Mouse (Mus musculus) heart, embryonic 12.5 days (tissue): ENCODE data around the gene Farsa. TPM values are rescaled to one million over a fixed set of nuclear protein-coding genes. Genes with fewer than 3 reads are reported as not detected.

ENCODE experiments used
- ATAC-seq: fragments of 200-750 bp; cut with Nextera tagmentation; 2 replicates; pipeline ENCODE4 v1.8.0; 2017; ENCODE audit warnings: moderate TSS enrichment, moderate library complexity; ENCODE audit not compliant: insufficient number of reproducible peaks, low FRiP score
- H3K27ac ChIP-seq: fragments of 300-500 bp; sonication (generic); 2 replicates; pipeline ENCODE4 v1.5.1; 2016; ENCODE audit warnings: mild to moderate bottlenecking, moderate library complexity; ENCODE audit not compliant: poor library complexity, severe bottlenecking
- H3K27me3 ChIP-seq: fragments of 300-500 bp; sonication (generic); replicated peaks from 2 replicates; pipeline ENCODE4 v1.6.1; 2016; ENCODE audit warnings: mild to moderate bottlenecking, moderate library complexity
- H3K36me3 ChIP-seq: fragments of 300-500 bp; sonication (generic); 2 replicates; pipeline ENCODE4 v1.6.1; 2016; ENCODE audit warnings: mild to moderate bottlenecking, moderate library complexity
- H3K4me1 ChIP-seq: fragments of 300-500 bp; sonication (generic); replicated peaks from 2 replicates; pipeline ENCODE4 v1.6.1; 2016; ENCODE audit warnings: mild to moderate bottlenecking
- H3K4me2 ChIP-seq: fragments of 300-500 bp; sonication (generic); 2 replicates; pipeline ENCODE4 v1.6.1; 2016; ENCODE audit warnings: mild to moderate bottlenecking, moderate library complexity
- H3K4me3 ChIP-seq: fragments of 300-500 bp; sonication (generic); 2 replicates; pipeline ENCODE4 v1.5.1; 2016; ENCODE audit warnings: mild to moderate bottlenecking
- H3K9ac ChIP-seq: fragments of 300-500 bp; sonication (generic); 2 replicates; pipeline ENCODE4 v1.6.1; 2016; ENCODE audit warnings: mild to moderate bottlenecking, moderate library complexity
- H3K9me3 ChIP-seq: fragments of 300-500 bp; sonication (generic); replicated peaks from 2 replicates; pipeline ENCODE4 v1.6.1; 2016; ENCODE audit warnings: mild to moderate bottlenecking, moderate library complexity
- WGBS: fragments of 180-500 bp; shearing (Covaris S2); methylation state at CpG from one replicate; pipeline ENCODE4 v1.1.7; 2016; 5-methylcytosine and 5-hydroxymethylcytosine counted together
- microRNA-seq: library from miRNA; unstranded; fragments of <30 nt; microRNA quantifications from one replicate; pipeline ENCODE4, GENCODE M21; 2017
- polyA plus RNA-seq: library from polyadenylated mRNA; unstranded; fragments of >200 nt; fragmentation: Nextera tagmentation; extraction: Ambion mirVana; gene quantifications from 2 replicates; pipeline ENCODE4 v1.2.1, GENCODE M21; 2016

Gene Farsa
- polyA plus RNA-seq, 1 experiment from 2014 or later = 53.6 TPM

DNA sequence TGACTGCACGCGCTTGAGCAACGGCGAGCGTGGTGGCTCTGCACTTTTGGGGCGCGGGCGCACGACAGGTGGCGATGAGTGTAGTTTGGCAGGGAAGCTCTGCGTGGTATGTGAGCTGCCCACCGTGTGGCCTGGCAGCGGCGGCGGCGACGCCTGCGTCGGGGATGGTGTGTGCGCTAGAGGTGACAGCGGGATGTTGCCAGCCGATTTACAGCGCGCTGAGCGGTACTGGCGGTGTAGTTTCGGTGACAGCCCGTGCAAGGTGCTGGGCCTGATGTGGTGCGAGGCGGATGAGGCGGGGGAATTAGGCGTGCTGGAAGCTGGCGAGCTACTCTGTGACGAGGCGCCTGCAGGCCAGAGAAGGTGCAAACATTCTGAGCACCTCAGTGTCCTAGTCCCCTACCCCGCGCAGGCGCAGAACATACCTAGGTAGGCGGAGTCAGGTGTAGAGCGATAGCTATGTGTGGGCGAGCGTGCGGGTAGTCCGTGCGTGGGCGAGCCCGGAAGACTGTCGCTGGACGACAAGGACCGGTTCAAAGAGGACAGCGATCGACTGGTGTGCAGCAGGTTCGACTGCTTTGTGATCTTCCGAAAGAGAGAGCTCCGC is 56.2 kb downstream of the Farsa start:
- Histone ChIP-seq H3K4me2 (peak overlapping the region; percentile 82), H3K9ac (peak overlapping the region; percentile 58), H3K9me3 (0 out of 2 replicates have a peak, but pooled peaks cover 4% of the 10 kb centered on the region), H3K27me3 (peaks cover 91% of the 10 kb centered on the region), H3K36me3 (no peaks in the 10 kb centered on the region), H3K4me3 (peak overlapping the region; percentile 49), H3K4me1 (peaks cover 18% of the 10 kb centered on the region), H3K27ac (no peak overlapping the region)
- under 1% methylated on average over 55 of the region's 55 CpGs for WGBS
- ATAC-seq = peak; percentile 77

DNA sequence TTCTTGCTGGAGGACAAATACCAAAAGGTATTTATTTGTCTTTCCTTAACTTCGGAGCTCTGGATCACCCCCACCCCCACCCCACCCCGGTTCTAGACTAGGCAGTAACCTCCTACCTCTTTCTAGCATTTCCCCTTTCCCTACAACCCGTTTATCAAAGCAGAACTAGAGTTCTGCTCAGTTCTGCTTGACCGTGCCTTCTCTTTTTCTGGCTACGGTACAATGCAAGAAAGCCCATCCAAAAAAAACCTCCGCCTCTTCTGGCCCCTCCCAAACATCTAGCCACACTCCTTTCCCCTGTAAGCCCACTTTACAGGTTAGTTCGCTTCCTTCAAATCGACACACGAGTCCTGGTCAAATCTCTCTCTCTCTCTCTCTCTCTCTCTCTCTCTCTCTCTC is 56.7 kb downstream of the Farsa start:
- peaks cover 18% of the 10 kb centered on the region for H3K4me1 ChIP-seq
- H3K27ac ChIP-seq = no peak overlapping the region
- peak overlapping the region; percentile 58 for H3K9ac ChIP-seq
- H3K4me2 ChIP-seq = peak overlapping the region; percentile 82
- peaks cover 96% of the 10 kb centered on the region for H3K27me3 ChIP-seq
- H3K36me3 ChIP-seq = no peaks in the 10 kb centered on the region
- peak overlapping the region; percentile 49 for H3K4me3 ChIP-seq
- 0 out of 2 replicates have a peak, but pooled peaks cover 4% of the 10 kb centered on the region for H3K9me3 ChIP-seq
- 16% methylated on average over 9 of the region's 9 CpGs for WGBS
- ATAC-seq = no peak

DNA sequence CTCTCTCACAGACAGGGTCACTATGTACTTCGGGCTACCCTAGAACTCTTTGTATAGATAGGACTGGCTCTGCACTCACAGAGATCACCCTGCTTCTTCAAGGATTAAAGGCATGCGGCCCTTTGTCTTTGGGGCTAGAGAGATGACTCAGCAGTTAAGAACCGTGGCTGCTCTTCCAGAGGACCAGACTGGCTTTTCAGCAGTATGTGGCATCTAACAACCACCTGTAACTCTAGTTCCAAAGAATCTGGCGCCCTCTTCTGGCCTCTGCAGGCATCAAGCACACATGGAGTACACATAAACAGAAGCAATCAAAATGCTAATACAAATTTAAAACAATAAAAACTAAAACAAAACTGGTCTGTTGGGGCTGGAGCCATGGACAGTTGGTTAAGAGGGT is 57.2 kb downstream of the Farsa start:
- 33% methylated on average over 4 of the region's 4 CpGs for WGBS
- H3K4me3 ChIP-seq = peak overlapping the region; percentile 49
- H3K4me1 ChIP-seq = peaks cover 15% of the 10 kb centered on the region
- ATAC-seq = no peak
- H3K36me3 ChIP-seq = no peaks in the 10 kb centered on the region
- peak overlapping the region; percentile 82; the same call in 1 of the 2 replicates for H3K4me2 ChIP-seq
- no peak overlapping the region for H3K27ac ChIP-seq
- H3K9me3 ChIP-seq = 0 out of 2 replicates have a peak, but pooled peaks cover 4% of the 10 kb centered on the region
- H3K27me3 ChIP-seq = peaks cover 99% of the 10 kb centered on the region
- H3K9ac ChIP-seq = no peak overlapping the region

DNA sequence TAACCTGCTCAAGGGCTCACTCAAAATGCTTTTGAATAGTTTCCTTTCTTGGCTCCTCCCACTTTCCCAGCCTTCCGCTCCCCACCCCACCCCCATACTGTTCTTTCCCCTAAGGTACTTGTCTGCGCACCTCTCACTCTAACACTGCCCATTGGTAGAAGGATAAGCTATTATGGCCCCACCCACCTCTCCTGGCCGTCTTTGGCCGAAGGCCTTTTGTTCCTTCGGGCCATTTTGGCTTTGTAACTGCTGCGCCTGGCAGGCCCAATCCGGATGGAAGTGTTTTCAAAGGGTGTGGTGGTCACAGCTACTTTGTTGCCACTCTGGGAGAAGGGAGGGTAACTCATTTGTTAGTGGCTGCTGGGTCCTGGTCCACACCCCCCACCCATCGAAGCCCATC is 58.5 kb downstream of the Farsa start:
- Histone ChIP-seq H3K4me2 (no peak overlapping the region), H3K36me3 (no peaks in the 10 kb centered on the region), H3K9ac (no peak overlapping the region), H3K4me1 (peaks cover 12% of the 10 kb centered on the region), H3K27me3 (peaks cover 99% of the 10 kb centered on the region), H3K9me3 (0 out of 2 replicates have a peak, but pooled peaks cover 4% of the 10 kb centered on the region), H3K27ac (no peak overlapping the region), H3K4me3 (no peak overlapping the region)
- WGBS = 89% methylated on average over 8 of the region's 8 CpGs
- no peak for ATAC-seq

DNA sequence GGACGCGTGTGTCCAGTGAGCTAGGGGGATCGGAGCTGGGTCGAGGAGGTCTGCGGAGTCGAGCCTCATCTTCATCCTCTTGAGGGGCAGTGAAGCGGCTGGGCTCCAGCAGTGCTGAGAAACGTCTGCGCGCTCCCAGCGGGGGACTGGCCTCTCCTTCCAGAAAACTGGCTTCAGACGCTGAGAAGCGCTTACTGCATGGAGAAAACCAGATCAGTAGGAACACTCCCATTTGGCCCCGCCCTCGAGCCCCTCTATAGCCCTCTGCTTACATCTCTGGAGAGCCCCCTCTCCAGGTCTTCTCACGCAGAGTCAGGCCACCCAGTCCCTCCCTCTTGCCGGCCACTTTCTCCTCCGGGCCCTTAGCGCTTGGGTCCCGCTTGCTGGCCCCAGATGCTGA is 61.0 kb downstream of the Farsa start:
- peaks cover 87% of the 10 kb centered on the region for H3K27me3 ChIP-seq
- no peak overlapping the region for H3K9ac ChIP-seq
- no peak overlapping the region for H3K27ac ChIP-seq
- H3K4me3 ChIP-seq = no peak overlapping the region
- ATAC-seq = no peak
- 24% methylated on average over 20 of the region's 20 CpGs for WGBS
- H3K9me3 ChIP-seq = 0 out of 2 replicates have a peak, but pooled peaks cover 4% of the 10 kb centered on the region
- peaks cover 11% of the 10 kb centered on the region for H3K4me1 ChIP-seq
- no peaks in the 10 kb centered on the region for H3K36me3 ChIP-seq
- no peak overlapping the region for H3K4me2 ChIP-seq

DNA sequence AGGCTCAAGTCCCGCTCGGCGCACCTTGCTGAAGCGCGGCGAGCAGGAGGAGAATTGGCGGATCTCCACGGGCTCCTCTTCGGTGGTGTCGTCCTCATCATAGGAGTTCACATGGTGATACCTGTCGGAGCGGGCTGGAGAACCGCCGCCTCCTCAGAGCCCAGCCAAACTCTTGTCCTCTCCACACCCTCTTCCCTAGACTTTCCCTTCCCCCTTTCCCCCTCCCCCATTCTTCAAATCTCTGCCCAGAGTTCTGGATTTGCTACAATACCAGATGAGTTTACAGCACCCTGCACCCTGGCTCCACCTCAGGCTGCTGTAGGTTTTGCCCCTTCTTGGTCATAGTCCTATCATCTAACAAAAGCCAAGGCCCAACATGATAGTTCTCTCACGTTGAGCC is 61.9 kb downstream of the Farsa start:
- no peak for ATAC-seq
- Histone ChIP-seq H3K4me1 (peaks cover 5% of the 10 kb centered on the region; the same call in 1 of the 2 replicates), H3K4me2 (no peak overlapping the region), H3K4me3 (no peak overlapping the region), H3K36me3 (no peaks in the 10 kb centered on the region), H3K27me3 (peaks cover 82% of the 10 kb centered on the region), H3K27ac (no peak overlapping the region), H3K9me3 (0 out of 2 replicates have a peak, but pooled peaks cover 4% of the 10 kb centered on the region), H3K9ac (no peak overlapping the region)
- 89% methylated on average over 15 of the region's 15 CpGs for WGBS

Small RNAs within 50 kb of the gene (microRNA-seq; reads per million reads assigned to microRNA genes)
- 1.4 reads per million for gene Mir7069

Other genes with a start within 250 kb of the Farsa start
- 63.4 and 68.1 TPM in 2 replicates for gene Ier2, start 194.1 kb upstream of the Farsa start, polyA plus RNA-seq
- gene Trmt1, start 170.7 kb upstream of the Farsa start, polyA plus RNA-seq = 46.2 and 49.5 TPM in 2 replicates
- gene Nacc1, start 169.1 kb upstream of the Farsa start, polyA plus RNA-seq = 20.9 and 21.3 TPM in 2 replicates
- gene Lyl1, start 155.5 kb upstream of the Farsa start, polyA plus RNA-seq = 18.1 and 19.7 TPM in 2 replicates
- gene G430095P16Rik, start 134.0 kb upstream of the Farsa start, polyA plus RNA-seq = 5.4 and 6.9 TPM in 2 replicates
- gene Nfix, start 56.6 kb upstream of the Farsa start, polyA plus RNA-seq = 9.2 and 10.9 TPM in 2 replicates
- gene Dand5, start 34.2 kb upstream of the Farsa start, polyA plus RNA-seq = 4.6 and 6.2 TPM in 2 replicates
- gene Gadd45gip1, start 25.5 kb upstream of the Farsa start, polyA plus RNA-seq = 50.9 and 52.1 TPM in 2 replicates
- 129 and 131 TPM in 2 replicates for gene Rad23a, start 16.3 kb upstream of the Farsa start, polyA plus RNA-seq
- gene Calr, start 10.1 kb upstream of the Farsa start, polyA plus RNA-seq = 747 and 767 TPM in 2 replicates
- gene Syce2, start 15.1 kb downstream of the Farsa start, polyA plus RNA-seq = 36.5 and 36.9 TPM in 2 replicates
- 35.5 and 36.2 TPM in 2 replicates for gene Gcdh, start 36.9 kb downstream of the Farsa start, polyA plus RNA-seq
- gene Klf1, start 44.9 kb downstream of the Farsa start, polyA plus RNA-seq = 12.1 and 17.9 TPM in 2 replicates
- gene Dnase2a, start 51.6 kb downstream of the Farsa start, polyA plus RNA-seq = 4.2 and 4.3 TPM in 2 replicates
- gene Mast1, start 80.4 kb downstream of the Farsa start, polyA plus RNA-seq = 0.13 and 0.24 TPM in 2 replicates
- 0.20 and 0.31 TPM in 2 replicates for gene Rtbdn, start 90.0 kb downstream of the Farsa start, polyA plus RNA-seq
- gene Gm49661, start 112.4 kb downstream of the Farsa start, polyA plus RNA-seq = not detected in 2 replicates
- 638 and 672 TPM in 2 replicates for gene Prdx2, start 112.6 kb downstream of the Farsa start, polyA plus RNA-seq
- gene Rnaseh2a, start 112.8 kb downstream of the Farsa start, polyA plus RNA-seq = 77.1 and 79.0 TPM in 2 replicates
- gene Junb, start 121.7 kb downstream of the Farsa start, polyA plus RNA-seq = 11.9 and 13.2 TPM in 2 replicates
- gene Hook2, start 133.6 kb downstream of the Farsa start, polyA plus RNA-seq = 7.2 and 7.7 TPM in 2 replicates
- not detected in 2 replicates for gene Best2, start 157.5 kb downstream of the Farsa start, polyA plus RNA-seq
- 114 and 118 TPM in 2 replicates for gene Asna1, start 168.3 kb downstream of the Farsa start, polyA plus RNA-seq
- 102 and 109 TPM in 2 replicates for gene Trir, start 169.8 kb downstream of the Farsa start, polyA plus RNA-seq
- 28.8 and 34.4 TPM in 2 replicates for gene Tnpo2, start 179.9 kb downstream of the Farsa start, polyA plus RNA-seq
- 17.3 and 18.8 TPM in 2 replicates for gene Fbxw9, start 203.1 kb downstream of the Farsa start, polyA plus RNA-seq
- not detected in 2 replicates for gene Gm5741, start 211.0 kb downstream of the Farsa start, polyA plus RNA-seq
- gene Dhps, start 214.8 kb downstream of the Farsa start, polyA plus RNA-seq = 50.4 and 60.9 TPM in 2 replicates
- gene Wdr83os, start 223.8 kb downstream of the Farsa start, polyA plus RNA-seq = 107 and 109 TPM in 2 replicates
- gene Wdr83, start 224.3 kb downstream of the Farsa start, polyA plus RNA-seq = 31.7 and 33.2 TPM in 2 replicates
- 33.2 and 34.8 TPM in 2 replicates for gene Man2b1, start 226.3 kb downstream of the Farsa start, polyA plus RNA-seq